Mouse (Mus musculus) liver, adult 2 months (tissue): Measurements from ENCODE around the gene Olfml2b.

ENCODE experiments used
- CTCF ChIP-seq: fragments of 200-500 bp; IDR thresholded peaks from 2 replicates; pipeline ENCODE4 v1.5.1; 2011; ENCODE audit warnings: low read depth, low read length, control low read depth
- POLR2A ChIP-seq: fragments of 200-500 bp; IDR thresholded peaks from 2 replicates; pipeline ENCODE4 v1.6.1; 2011; ENCODE audit warnings: low read length, control low read depth; ENCODE audit not compliant: insufficient read depth; ENCODE audit errors: extremely low read depth

DNA sequence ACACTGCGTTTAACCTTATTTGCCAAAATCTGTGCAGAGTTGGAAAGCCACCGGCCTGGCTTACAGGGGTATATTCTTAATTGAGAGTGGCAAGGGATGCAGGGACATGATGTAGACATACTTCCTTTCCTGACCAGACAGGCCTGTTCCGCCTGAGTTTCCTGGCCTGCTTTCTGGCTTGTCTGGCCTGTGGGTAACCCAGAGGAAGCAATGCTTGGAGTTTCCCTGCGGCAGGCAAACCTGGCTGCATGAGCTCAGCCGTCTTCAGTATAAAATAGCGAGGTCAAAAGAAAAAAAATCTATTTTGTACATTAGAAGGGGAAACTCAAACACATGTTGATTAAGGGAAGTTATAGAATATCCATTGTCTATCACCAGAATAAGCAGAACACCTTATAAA lies 84.2 kb downstream of the Olfml2b start:
- TF ChIP-seq CTCF: no peak
- no peak for TF ChIP-seq POLR2A
